Mouse (Mus musculus): ENCODE results near the gene Brms1.

DNA sequence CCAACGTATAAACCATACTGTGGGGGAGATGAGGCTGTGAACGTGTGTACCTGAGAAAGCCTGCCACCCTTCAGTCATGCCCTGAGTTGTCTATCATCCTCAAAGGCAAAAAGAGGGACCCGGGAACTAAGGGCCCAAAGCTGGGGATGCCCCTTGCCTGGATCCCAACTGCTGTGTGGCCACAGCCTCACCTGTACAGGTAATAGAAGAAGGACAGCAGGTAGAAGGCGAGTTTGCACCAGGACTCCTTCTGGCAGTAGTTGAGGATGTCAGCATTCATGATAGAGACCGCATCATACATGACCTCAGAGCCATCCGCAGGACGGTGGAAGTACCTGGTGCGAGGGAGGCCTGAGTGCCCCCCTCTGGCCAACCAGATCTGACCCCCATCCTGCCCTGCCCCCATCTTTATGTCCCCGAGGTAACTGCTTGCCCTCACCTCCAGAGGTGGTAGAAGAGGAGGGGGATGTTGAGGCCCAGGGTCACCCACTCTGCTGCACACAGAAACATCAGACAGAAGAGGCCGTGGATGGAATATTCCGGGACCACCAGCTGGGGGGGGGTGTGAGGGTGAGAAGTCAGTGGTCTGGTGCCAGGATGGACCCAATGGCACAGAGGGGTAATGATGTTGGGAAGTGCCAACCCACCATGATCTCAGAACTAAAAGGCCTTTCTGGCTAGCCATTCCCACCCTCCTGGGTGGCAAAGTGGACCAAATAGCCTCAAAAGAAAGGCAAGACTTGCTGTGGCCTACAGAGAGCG, 52.5 kb downstream of the Brms1 start:
- TF ChIP-seq PAX5 (IDR thresholded peaks at IDR 0.05; ENCODE audit: low read length) = no peak
- TF ChIP-seq POLR2A (IDR thresholded peaks at IDR 0.05; ENCODE audit: low read depth, low read length) = no peak
- TF ChIP-seq E2F4 (IDR thresholded peaks at IDR 0.05; ENCODE audit: insufficient replicate concordance, low read depth, low read length) = no peak
- no peak for TF ChIP-seq CTCF (conservative IDR thresholded peaks at IDR 0.05 in 1 of 2, IDR thresholded peaks at IDR 0.05 in 1 of 2; ENCODE audit: low read depth in 2 of 2, low read length in 2 of 2)
- TF ChIP-seq GABPA (IDR thresholded peaks at IDR 0.05; ENCODE audit: insufficient replicate concordance, low read depth, low read length) = no peak
- TF ChIP-seq RCOR1 (conservative IDR thresholded peaks at IDR 0.05; ENCODE audit: low read depth, low read length) = no peak
- TF ChIP-seq NELFE (IDR thresholded peaks at IDR 0.05; ENCODE audit: low read depth, low read length) = no peak
- no peak for TF ChIP-seq BHLHE40 (IDR thresholded peaks at IDR 0.05; ENCODE audit: low read depth, low read length)
- TF ChIP-seq JUND (conservative IDR thresholded peaks at IDR 0.05; ENCODE audit: low read depth, low read length) = no peak
- TF ChIP-seq IRF4 (IDR thresholded peaks at IDR 0.05; ENCODE audit: low read depth, low read length) = no peak
- no peak for TF ChIP-seq MAFK (IDR thresholded peaks at IDR 0.05; ENCODE audit: insufficient replicate concordance, low read length)

All from CH12.LX (cell line).